Mouse (Mus musculus) gastrocnemius, postnatal 36 days (tissue): ENCODE measurements around the gene Adcy2. TPM values are rescaled to one million over a fixed set of nuclear protein-coding genes. Genes with fewer than 3 reads are reported as not detected.

Source experiments
- DNase-seq, 2 experiments: peaks; one replicate each; pipeline ENCODE4 v3.0.0; 2022
- intact Hi-C: fragments of 180-260 bp; cut with DNase I; formaldehyde crosslinking; loops from one replicate; pipeline ENCODE4 v1.15.1; 2025
- total RNA-seq, 2 experiments: library from RNA; stranded (reverse); gene quantifications; 2 replicates each; pipeline ENCODE4 v1.2.3; 2021

The Adcy2 gene
- total RNA-seq, 2 experiments from 2014 or later = 27.2 to 30.0 TPM

DNA sequence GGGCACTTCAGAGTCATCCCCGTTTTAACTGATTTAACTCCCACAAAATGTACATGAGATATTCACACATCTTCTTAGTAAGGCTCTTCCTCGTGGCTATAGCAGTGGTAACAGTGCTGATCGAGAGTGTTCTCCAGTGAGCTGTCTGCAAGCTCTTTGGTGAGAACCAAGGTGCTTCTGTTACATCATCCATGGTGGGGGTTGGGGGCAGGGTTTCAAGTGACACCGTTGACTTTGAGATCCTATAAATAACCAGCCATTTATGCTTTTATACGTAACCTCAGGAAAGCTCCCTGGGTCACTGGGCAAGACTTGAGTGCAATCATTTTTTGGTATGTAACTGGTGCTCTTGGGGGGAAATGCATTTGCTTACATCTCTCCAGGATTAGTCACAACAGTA, 167.2 kb downstream of the Adcy2 start:
- DNase-seq = no peak
- intact Hi-C loops = no loop called here

DNA sequence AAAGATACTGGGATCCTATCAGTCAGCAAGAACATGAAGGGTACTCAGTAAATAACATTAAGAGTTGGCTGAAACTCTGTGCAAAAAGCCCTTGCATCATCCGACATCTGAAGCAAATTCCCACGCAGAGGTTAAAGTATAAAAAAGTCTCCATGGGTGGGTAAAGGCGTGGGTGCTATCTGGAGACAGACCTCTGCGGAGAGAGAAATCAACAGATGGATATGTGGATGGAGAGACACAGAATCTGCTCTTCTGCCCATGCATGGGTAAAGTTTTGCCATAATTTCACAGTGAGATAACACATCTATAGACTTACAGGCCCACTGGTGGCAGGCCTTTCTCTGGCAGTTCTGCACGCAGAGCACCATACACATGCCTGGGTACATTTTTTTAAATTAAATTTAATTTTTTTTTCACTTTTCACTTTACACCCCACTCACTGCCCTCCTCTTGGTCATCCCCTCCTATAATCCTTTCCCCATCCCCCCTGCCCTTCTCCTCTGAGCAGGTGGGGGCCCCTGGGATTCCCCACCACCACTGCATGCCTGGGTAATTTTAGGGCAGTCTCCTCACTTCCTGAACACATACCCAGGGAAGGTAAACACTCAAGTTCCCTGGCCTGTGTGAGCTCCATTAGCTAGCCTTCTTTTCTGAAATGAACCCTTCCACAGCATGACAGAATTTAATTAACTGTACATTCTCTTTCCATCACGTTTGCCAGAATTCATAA, 169.1 kb downstream of the Adcy2 start:
- DNase-seq = no peak
- intact Hi-C loops = no loop called here

DNA sequence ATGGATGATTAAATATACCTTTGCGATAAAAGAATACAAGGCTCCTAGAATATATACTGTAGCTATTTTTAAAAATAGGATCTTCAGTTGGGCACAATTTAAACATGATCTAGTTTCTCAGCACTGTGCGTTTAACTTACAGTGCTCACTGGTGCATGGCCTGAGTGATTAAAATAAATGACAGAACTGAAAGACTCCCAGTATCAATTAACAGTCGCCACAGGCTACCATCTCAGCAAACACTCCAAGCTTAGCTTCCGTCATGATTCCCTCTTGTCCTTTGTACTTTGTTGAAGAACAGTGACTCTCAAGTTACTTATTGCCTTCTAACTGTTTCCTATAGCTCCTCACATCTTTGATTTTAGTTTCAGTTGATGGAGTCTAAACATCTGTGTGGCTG, 170.9 kb downstream of the Adcy2 start:
- DNase-seq = no peak
- intact Hi-C loops = no loop called here

DNA sequence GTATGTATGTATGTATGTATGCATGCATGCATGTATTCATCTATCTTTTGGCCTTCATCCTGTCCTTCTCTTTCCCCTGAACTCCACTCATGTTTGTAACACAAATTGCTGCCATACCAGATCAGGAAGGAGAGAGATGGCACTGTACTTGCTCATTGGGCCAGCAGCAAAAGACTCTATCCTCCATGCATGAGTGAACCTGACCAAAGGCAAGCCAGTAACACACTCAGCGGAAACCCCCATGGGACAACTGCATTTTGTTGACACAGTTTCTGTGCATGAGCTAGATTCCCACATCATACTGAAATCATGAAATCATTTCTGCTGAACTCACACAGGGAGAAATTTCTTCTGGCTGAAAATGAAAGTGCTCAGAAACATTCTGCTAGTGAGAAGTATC, 172.9 kb downstream of the Adcy2 start:
- DNase-seq = no peak
- intact Hi-C loops = no loop called here

DNA sequence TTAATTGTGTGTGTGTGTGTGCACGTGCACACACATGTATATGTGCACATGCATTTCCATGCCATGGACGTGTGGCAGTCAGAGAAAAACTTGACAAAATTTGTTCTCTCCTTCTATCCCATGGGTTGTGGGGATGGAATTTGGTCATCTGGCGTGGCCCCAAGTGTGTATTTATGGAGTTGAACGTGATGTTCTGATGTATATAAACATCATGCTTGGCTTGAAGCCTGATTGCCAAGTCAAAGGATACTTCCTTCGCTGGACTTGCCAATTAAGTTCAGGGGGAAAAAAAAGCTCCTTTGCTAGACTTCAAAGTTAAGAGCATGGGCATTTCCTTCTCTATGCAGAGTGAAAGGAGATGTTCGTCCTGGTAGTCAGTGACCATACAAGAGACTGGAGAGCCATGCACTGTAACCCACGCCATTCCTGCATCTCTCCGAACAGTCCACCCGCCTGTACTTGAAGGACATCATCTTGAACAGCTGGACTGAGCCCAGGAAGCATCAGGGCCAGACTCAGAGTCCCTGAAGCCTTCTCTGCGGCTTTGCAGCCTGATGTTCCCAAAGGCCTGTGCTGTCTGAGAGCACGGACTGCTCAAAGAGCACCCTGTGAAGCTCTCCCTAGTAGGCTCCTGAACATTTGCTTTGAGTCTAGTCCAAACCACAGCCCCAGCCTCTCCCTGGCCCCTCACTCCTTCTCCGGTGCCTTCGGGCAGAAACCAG, 178.3 kb downstream of the Adcy2 start:
- intact Hi-C loops = no loop called here
- no peak for DNase-seq

DNA sequence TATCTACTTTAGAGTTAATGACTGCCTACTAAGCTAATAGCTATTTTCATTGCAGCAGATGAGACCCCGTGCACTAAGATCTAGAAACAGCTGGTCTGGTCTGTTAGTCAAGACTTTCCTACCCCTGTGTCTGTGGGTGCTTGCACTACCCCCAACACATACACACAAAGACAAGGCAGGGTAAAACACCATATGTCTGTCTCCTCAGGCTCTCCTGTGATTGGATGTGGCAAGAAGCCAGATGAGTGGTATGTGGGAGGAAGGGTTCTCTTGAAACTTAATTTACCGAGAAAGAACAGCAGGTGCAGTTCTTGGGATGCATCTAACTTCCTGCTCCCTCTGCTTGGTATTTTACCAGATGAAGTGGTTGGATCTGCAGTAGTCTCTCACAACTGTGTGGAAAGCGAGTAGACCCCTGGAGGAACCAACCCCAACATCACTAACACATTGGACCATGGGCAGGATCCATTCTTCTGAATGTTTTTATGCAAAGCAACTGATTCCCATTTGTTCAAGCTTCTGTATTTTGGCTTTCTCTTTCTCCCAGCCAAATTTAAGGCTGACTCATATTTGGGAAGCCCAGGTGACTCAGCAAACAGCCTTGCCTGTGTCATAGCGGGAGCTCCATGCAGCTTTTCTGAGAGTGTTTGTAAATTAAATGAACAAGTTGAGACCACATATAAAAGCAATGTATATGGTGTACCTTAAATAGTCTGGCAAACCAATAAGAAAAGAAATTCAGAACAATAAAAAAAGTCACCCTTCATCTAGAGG, 183.4 kb downstream of the Adcy2 start:
- intact Hi-C loops = no loop called here
- DNase-seq = no peak

DNA sequence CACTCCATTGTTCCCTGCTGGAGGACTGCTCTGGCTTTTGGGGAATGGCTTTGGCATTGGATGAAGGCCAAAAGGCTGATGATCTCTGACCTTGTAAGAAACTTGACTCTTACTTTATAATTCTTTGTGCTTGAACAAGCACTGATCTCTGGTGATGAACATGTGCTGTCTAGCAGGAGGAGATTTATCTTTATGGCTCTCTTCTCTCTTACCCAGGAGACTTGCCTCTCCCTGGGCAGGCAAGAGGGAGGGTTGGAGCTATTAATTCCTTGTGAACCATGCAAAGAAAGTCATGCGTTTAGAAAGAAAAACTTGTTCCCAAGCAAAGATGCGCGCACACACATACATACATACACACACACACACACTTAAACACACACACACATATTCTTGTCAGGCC, 188.2 kb downstream of the Adcy2 start:
- intact Hi-C loops = no loop called here

DNA sequence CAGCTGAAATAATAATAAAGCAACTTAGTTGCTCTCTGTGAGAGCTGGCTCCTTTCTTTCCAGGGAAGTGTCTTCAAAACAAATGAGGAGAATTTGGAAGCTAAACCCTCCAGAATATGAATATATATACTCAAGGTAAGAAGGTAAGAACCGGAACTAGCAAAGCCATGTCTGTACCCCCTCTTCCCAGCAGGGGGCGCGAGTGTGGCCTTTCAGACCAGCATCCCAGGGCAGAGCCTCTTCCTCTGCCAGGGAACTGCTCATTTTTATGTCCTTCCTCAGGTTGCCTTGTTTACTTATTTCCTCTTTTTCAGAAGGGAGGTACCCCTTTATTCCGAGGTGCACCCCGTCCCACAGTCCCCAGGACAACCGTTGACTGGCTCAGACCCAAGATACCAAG, 199.6 kb downstream of the Adcy2 start:
- no peak for DNase-seq
- intact Hi-C loops = no loop called here

More for the DNA sequence above, 188.2 kb downstream of the Adcy2 start:
- no peak for DNase-seq

DNA sequence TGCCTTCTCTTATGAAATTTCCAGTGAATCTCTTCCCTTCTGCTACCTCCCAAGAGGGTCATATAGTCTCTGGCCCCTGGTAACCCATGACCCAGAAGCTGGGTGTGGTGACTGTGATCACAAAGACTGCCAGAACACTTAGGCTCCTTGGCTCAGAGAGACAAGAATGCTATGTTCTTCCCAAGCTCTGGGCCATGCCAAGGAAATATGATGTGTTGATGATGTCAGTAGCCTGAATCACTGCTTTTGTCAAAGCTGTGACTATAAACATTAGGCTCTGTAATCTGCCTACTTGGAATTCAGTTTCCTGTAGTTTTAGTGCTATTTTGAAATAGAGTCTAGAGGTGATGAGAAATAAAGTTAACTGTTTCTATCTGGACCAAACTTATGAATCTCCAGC, 206.1 kb downstream of the Adcy2 start:
- peak; percentile 26 to 48 for DNase-seq
- intact Hi-C loops = loop anchor here (5.0 kb wide), 1 partner anchor 204 kb away; the partner anchor contains the start of gene Adcy2

DNA sequence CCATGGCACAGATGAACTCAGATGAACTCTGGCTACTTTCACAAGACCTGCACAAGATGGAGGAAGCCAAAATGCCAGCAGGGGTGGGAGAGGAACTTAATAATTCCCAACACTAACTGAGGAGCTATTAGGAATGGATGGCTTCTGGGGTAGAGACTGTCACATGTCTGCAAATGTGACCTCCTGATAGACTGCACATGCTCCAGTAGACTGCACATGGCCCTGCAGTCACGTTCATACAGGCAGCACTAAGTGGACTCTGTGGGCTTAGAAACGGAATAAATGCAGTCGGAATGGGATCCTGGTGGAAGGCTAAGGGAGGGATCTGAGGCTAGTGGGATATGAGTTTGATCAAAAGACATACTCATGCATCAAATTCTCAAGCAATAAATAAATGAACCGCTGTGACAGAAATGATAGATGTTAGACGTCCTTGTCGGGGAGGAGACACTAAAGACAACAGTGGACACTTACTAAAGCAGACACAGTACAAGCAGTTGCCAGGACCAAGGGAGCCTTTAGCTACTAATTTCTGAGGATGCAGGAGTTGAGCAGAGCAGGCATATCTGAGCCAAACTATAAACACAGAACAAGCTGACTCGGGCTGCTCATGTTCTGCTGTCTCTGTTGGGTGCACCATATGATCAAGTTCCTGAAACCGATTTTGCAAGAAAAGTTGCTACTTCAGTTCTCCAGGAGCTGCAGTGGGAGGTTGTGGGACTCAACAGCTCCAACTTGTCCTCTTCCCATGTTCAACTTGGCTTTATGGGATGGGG, 211.9 kb downstream of the Adcy2 start:
- no peak for DNase-seq
- intact Hi-C loops = no loop called here

DNA sequence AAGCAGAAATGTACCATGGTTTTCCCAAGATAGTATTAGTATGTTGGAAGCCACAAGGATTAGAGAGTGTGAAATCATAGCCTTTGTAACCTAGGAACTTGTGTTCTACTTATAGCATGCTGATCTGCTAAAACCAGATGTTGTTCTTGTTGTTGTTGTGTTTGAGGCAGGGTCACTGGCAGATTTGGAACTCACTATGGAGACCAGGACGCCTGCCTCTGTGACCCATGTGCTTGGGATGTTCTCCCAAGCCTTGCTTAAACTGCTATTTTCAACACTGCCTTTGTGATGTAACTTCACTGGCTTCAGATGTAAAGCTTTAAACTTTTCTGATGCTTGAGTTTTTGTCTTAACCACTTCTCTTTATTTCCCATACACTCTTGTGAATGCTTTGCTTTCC, 216.2 kb downstream of the Adcy2 start:
- intact Hi-C loops = no loop called here

DNA sequence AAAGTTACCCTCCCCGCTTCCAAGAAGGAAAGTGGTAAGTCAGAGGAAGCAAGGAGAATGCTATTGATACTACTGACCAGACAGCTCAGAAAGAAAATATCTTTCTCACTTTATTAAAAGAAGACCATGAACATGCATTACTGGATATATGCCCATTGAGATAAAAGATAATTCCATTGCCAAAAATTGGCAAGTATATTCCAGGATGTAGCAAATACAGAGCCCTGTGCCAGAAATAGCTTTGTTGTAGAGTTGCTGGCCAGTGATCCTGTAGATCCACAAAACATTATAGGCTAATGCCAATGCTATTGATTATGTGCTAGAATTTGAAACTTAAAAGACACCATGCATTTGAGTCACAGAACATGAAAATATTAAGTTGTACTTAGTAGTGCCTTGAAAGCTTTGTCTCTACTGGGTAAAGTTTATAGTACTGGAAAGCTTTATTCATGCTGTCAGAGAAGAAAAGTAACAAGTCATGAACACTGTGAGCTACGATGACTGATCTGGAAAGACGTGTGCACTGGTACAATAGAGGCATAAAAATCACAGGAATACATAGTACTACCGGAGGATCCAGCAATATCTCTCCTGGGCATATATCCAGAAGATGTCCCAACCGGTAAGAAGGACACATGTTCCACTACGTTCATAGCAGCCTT, 221.2 kb downstream of the Adcy2 start:
- intact Hi-C loops = no loop called here
- no peak for DNase-seq

More for the DNA sequence above, 216.2 kb downstream of the Adcy2 start:
- DNase-seq = no peak

DNA sequence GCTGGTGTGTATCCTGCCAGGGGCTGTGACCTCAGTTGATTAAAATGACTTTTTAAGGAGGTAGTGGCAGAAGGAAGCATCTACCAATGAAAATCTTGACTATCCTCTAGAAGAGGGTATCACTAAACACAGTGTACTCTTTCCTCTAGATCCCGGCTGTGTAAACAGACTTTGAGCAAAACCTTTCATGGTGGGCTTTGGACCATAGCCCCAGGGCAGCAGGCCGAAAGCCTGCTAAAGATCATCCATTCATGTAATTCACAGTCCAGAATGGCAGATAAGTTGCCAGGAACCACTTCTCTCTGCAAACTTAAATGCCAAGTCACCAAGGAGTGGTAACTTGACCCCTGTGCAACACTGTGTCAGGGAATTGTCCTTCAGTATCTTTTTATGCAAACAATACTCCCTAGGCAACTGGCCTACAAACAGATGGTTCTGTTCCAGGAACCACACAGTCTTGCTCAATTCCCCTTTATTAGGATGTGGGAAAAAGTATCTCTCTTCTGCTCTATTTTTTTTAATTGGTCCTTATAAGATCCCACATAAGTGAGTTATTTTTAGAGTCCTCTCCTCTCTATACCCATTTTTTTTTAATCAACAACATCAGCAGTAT, 225.6 kb downstream of the Adcy2 start:
- intact Hi-C loops = no loop called here
- no peak for DNase-seq

DNA sequence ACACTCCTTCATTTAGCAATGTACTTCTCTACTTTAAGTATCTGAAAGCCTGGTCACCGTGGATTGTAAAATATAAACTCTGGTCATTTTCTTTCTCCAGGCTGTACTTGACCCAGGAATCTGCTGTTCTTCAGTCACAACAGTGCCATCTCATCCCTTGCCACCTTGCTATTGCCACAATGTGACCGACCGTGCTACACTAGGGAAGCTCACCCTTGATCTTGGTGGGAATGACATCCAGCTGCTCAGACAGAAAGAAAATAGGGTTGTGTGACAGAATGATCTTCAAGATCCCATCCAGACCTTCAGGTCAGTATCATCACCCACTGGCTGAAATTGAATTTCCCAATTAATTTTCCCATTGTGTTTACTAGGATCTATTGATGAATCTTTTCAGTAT, 230.8 kb downstream of the Adcy2 start:
- intact Hi-C loops = no loop called here
- DNase-seq = no peak

DNA sequence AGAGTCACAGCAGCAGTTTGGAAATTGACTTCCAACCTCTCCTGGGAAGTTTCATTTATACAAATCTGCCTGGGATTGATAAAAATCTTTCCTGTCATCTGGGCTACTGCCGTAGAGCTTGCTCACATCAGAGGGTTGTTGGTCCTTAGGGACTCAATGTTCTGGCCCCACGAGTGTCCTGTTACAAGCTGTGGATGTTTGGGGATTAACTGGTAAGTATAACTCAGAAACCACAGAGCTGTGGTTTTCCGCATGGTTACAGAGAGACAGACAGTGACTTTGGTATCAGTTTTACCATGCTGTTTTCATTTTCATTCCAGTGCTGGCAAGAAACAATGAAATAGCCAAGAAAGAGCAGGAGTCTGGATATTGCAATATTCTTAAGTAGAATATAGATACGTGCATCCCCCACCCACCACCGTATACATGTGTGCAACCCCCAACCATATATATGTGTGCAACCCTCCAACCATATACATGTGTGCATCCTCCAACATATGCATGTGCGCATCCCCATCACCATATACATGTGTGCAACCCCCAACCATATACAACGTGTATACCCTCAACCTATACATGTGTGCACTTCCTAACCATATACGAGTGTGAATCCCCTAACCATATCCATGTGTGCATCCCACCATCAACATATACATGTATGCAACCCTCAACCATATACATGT, 233.3 kb downstream of the Adcy2 start:
- intact Hi-C loops = no loop called here
- no peak for DNase-seq

DNA sequence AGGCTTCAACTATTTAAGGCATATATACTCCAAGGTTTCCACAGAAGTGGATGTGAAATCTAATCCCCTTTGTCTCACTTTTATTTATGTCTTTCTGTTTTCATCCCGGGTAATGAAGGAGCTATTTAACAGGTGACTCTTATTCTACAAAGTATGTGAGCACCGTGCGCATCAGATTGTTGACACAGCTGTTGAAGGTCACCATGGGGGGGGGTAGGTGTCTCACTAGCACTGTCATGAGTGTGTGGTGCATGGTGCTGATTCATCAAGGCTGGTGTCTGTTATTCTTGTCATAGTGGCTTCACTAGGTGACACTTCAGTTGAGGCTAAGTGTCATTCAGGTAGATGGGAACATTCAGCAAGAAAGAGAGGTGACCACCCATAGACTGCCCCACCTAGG, 234.7 kb downstream of the Adcy2 start:
- intact Hi-C loops = no loop called here
- DNase-seq = no peak

DNA sequence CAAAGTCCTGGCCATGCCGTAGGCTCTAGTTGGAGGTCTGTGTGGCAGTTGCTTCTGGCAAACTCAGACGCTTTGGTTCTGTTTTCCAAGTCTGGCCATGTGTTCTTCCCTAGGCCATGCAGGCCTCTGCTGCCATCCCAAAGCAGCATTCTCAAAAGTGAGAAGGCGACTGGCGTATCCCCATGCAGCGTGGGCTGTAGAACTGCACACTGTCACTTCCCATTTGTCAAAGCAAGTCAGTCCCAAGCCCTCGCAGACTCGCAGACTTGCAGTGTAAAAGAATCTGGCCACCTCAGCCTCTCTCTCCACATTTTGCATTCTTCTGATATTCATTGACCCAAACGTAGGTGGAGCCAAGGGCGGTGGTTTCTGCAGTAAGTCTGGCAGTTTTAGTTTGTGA, 249.5 kb downstream of the Adcy2 start:
- intact Hi-C loops = no loop called here
- DNase-seq = peak in 1 of 2 experiments; percentile 18

DNA sequence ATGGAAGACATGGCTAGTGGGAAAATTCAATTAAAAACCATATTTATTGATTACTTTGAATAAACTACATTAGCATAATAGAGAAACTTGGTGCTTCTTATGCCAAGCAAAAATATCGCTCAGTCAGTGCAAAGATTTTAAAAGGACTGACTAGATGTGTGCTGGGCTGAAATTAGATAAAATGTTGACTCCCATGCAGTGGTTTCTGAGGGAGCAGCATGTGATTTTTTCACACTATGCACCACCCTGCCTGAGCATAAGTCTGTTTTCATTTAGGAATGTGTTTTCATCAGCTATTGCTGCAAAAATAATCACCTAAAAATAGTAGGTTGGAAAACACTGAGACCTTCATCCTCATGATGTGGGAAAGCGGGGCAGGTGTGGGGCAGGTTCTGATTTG, 250.0 kb downstream of the Adcy2 start:
- intact Hi-C loops = no loop called here
- DNase-seq = no peak

DNA sequence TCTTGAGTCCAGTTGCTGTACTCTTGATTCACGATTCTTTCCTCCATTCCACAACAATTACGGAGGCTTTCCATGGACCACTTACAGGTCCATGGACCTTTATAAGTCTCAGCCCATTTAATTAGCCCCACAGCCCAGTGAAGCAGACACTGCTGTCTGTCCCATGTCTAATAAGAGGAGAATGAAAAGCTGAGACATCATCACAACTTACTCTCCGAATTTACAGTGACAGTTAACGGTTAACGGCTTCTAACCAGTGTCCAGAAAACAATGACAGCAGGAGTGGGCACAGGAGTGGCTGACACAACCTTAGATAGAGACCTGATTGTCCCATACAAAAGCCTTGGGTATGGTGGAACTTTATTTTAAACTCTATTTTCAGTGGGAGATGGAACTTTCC, 253.9 kb downstream of the Adcy2 start:
- intact Hi-C loops = no loop called here
- no peak for DNase-seq
